Mouse (Mus musculus) megakaryocyte, embryonic 14.5 days (primary cell): ENCODE data around the gene Dlg4. TPM values are rescaled to one million over a fixed set of nuclear protein-coding genes. Genes with fewer than 3 reads are reported as not detected.

Source experiments
- H3K27me3 ChIP-seq: replicated peaks from 2 replicates; pipeline ENCODE3; 2012; ENCODE audit warnings: inconsistent platforms
- H3K36me3 ChIP-seq: replicated peaks from 2 replicates; pipeline ENCODE3; 2012; ENCODE audit warnings: low read length, inconsistent platforms, mixed read lengths
- H3K4me1 ChIP-seq: 2 replicates; pipeline ENCODE4 v1.6.1; 2012; ENCODE audit warnings: inconsistent platforms
- H3K4me3 ChIP-seq: replicated peaks from 2 replicates; pipeline ENCODE3; 2012; ENCODE audit warnings: moderate library complexity, mild to moderate bottlenecking, inconsistent platforms
- H3K9me3 ChIP-seq: 2 replicates; pipeline ENCODE4 v1.6.1; 2012; ENCODE audit warnings: inconsistent platforms
- FLI1 ChIP-seq: IDR thresholded peaks from 2 replicates; pipeline ENCODE4 v1.6.1; 2012; ENCODE audit warnings: low read length, inconsistent platforms, mixed read lengths
- GATA1 ChIP-seq: IDR thresholded peaks from 3 replicates; pipeline ENCODE4 v1.6.1; 2012; ENCODE audit warnings: mixed read lengths, low read length, inconsistent platforms, borderline replicate concordance
- polyA plus RNA-seq: library from polyadenylated mRNA; stranded (reverse); fragments of >175 nt; gene quantifications from 2 replicates; pipeline ENCODE4 v1.2.3, GENCODE M21; 2012; ENCODE audit warnings: low replicate concordance; ENCODE audit not compliant: insufficient read depth

The Dlg4 gene
- polyA plus RNA-seq, 1 experiment = 22.0 TPM

DNA sequence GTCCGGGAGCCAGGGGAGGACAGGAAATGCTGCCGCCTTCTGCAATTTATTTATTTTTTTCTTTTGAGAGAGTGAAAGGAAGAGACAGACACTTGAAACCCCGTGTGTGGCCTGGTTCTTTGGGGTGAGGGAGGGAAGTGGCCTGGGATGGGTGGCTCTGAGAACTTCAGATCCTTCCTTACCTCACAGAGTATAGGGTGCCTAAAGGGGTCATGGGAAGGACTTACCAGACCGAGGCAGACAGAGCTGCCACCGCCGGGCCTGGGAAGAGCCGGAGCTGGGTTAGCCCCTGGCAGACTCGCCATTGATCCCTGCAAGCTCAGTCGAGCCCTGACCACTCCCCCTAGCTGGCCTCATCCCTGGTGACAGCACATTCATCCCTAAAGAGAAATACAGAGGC lies 28.7 kb downstream of the Dlg4 start:
- no peak overlapping the region for H3K4me3 ChIP-seq
- H3K27me3 ChIP-seq = peaks cover 9% of the 10 kb centered on the region
- H3K4me1 ChIP-seq = peaks cover 4% of the 10 kb centered on the region
- H3K9me3 ChIP-seq = no peaks in the 10 kb centered on the region
- peaks cover 48% of the 10 kb centered on the region for H3K36me3 ChIP-seq
- TF ChIP-seq GATA1 (no peak), FLI1 (no peak)

GRCm38 (mm10) chr11:70049366-70049765 lies 32.6 kb downstream of the Dlg4 start:
- H3K9me3 ChIP-seq = no peaks in the 10 kb centered on the region
- H3K27me3 ChIP-seq = peaks cover 45% of the 10 kb centered on the region
- H3K36me3 ChIP-seq = peaks cover 10% of the 10 kb centered on the region
- TF ChIP-seq GATA1 (no peak), FLI1 (no peak)
- H3K4me3 ChIP-seq = no peak overlapping the region
- H3K4me1 ChIP-seq = peaks cover 4% of the 10 kb centered on the region

- TF ChIP-seq FLI1 (no peak), GATA1 (no peak)
- peaks cover 6% of the 10 kb centered on the region for H3K36me3 ChIP-seq
Observed at GRCm38 (mm10) chr11:70049816-70050215, 33.1 kb downstream of the Dlg4 start.

DNA sequence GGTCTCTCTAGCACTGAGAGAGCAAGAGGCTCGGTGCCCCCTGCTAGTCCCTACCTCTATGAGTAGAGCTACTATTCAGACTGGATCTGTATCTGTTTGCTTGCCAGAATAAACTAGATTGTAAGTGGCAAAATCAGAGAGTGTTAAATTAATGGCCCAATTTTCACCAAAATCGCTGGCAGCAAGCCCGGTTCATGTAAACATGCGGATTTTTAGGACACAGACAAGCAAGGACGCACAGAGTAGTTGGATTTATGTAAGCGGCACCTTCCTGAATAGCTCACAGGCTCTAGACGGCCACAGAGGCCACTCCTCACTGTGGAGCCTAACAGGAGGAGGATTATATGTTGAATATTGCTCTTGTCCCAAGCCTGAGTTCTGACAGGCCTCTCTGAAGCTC lies 36.4 kb downstream of the Dlg4 start:
- Histone ChIP-seq H3K4me1 (peaks cover 4% of the 10 kb centered on the region), H3K4me3 (no peak overlapping the region), H3K9me3 (no peaks in the 10 kb centered on the region), H3K36me3 (no peaks in the 10 kb centered on the region), H3K27me3 (peaks cover 68% of the 10 kb centered on the region)
- TF ChIP-seq GATA1 (no peak), FLI1 (no peak)

More at GRCm38 (mm10) chr11:70049816-70050215, 33.1 kb downstream of the Dlg4 start:
- Histone ChIP-seq H3K9me3 (no peaks in the 10 kb centered on the region), H3K4me1 (peaks cover 4% of the 10 kb centered on the region), H3K27me3 (peaks cover 50% of the 10 kb centered on the region), H3K4me3 (no peak overlapping the region)

GRCm38 (mm10) chr11:70053898-70054570 lies 37.3 kb downstream of the Dlg4 start, which contains the start of gene Asgr1:
Gene Asgr1 (plus strand): TSS chr11:70054085.
- H3K9me3 ChIP-seq = no peaks in the 10 kb centered on the region
- peaks cover 4% of the 10 kb centered on the region for H3K4me1 ChIP-seq
- H3K4me3 ChIP-seq = no peak within 1 kb of the TSS
- TF ChIP-seq GATA1 = no peak
- TF ChIP-seq FLI1 = no peak
- H3K36me3 ChIP-seq = no peaks in the 10 kb centered on the region
- H3K27me3 ChIP-seq = peaks cover 70% of the 10 kb centered on the region

DNA sequence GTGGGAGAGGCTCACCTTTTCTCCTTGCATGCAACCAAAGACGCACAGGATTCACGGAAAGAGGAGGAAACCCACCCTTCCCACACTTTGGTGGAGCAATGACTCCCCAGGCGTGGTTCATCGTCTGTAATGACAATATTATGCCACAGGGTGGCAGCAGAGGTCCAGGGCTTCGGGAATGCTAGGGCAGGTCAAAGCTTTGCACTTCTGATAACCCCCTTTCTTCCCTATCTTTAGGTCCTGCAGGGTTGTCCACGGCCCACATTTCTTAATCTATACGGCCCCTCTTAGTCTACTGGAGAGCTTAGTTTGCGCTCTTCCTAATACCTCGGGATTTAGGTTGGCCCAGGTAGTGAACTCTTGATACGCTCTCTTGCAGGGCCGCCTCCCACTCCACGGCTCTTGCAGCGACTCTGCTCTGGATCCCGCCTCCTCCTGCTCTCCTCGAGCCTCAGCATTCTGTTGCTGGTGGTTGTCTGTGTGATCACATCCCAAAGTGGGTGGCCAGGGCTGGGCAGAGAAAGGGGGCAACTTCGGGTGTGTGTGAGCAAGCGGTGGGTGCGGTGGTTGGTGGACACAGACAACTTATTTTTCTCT lies 39.0 kb downstream of the Dlg4 start:
- Histone ChIP-seq H3K4me1 (peaks cover 4% of the 10 kb centered on the region), H3K4me3 (no peak overlapping the region), H3K27me3 (peaks cover 71% of the 10 kb centered on the region), H3K9me3 (no peaks in the 10 kb centered on the region), H3K36me3 (no peaks in the 10 kb centered on the region)
- no peak for TF ChIP-seq FLI1
- no peak for TF ChIP-seq GATA1

DNA sequence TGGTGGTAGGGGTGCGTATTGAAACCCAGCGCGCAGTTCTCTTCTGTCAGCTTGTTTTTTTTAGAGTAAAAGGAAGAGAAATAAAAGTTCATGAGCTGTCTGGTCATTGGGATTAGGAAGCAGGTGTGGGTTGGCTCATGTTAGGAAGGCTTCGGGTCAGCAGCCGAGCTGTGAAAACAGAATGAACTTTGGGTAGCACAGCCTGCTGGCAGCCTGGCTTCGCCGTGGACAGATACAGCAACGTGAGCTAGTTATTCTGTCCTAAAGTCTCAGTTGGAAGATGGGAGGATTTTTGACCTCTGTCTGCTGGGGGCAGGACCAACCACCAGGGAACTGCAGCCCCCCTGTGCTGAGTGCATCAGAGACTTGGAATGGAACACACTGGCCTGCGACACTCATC lies 41.1 kb downstream of the Dlg4 start:
- H3K27me3 ChIP-seq = peaks cover 60% of the 10 kb centered on the region

DNA sequence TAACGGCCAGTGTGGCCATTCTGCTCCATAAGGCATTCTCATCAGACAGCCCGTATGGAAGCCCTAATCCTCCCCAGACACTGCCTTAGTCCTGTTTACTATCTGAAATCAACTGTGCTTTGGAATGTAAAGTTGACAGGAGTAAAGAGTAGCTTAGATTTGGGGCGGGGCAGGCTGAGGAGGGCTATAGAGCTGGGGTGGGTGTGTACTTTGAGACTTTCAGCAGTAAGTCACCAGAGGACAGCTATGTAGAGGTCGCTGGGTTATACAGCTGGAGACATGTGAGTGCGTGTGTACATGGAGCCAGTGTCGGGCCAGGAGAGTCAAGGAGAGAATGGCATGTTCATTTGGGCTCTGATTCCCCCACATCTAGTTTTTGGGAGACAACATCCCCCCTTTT lies 43.2 kb downstream of the Dlg4 start:
- Histone ChIP-seq H3K4me1 (peaks cover 4% of the 10 kb centered on the region), H3K27me3 (peaks cover 42% of the 10 kb centered on the region), H3K9me3 (peaks cover 9% of the 10 kb centered on the region; the same call in 1 of the 2 replicates), H3K36me3 (no peaks in the 10 kb centered on the region), H3K4me3 (no peak overlapping the region)
- no peak for TF ChIP-seq GATA1
- TF ChIP-seq FLI1 = no peak

More for the DNA sequence above, 41.1 kb downstream of the Dlg4 start:
- Histone ChIP-seq H3K4me3 (no peak overlapping the region), H3K4me1 (peaks cover 4% of the 10 kb centered on the region), H3K36me3 (no peaks in the 10 kb centered on the region), H3K9me3 (peaks cover 4% of the 10 kb centered on the region; the same call in 1 of the 2 replicates)
- TF ChIP-seq GATA1 (no peak), FLI1 (no peak)

GRCm38 (mm10) chr11:70063053-70063452 lies 46.3 kb downstream of the Dlg4 start:
- Histone ChIP-seq H3K36me3 (no peaks in the 10 kb centered on the region), H3K9me3 (peaks cover 9% of the 10 kb centered on the region; the same call in 1 of the 2 replicates), H3K27me3 (peaks cover 37% of the 10 kb centered on the region), H3K4me3 (no peak overlapping the region), H3K4me1 (no peaks in the 10 kb centered on the region)
- no peak for TF ChIP-seq FLI1
- no peak for TF ChIP-seq GATA1

GRCm38 (mm10) chr11:70066701-70067100 lies 50.0 kb downstream of the Dlg4 start:
- no peak overlapping the region for H3K4me3 ChIP-seq
- no peaks in the 10 kb centered on the region for H3K4me1 ChIP-seq
- TF ChIP-seq GATA1 = no peak
- no peak for TF ChIP-seq FLI1
- H3K9me3 ChIP-seq = peaks cover 9% of the 10 kb centered on the region; the same call in 1 of the 2 replicates
- peaks cover 29% of the 10 kb centered on the region for H3K27me3 ChIP-seq
- no peaks in the 10 kb centered on the region for H3K36me3 ChIP-seq
